8 mouse cellular contexts compared by ENCODE assay signal in genomic region chr7:28961927-28962670, GRCm38 (mm10). TPM values are rescaled to one million over a fixed set of nuclear protein-coding genes. Genes with fewer than 3 reads are reported as not detected.
A peak's percentile ranks its signal among the peaks of the same experiment; 100 is the strongest.
DNase-seq lines count a peak whose midpoint lies in the region; ATAC-seq lines count a peak whose summit lies in the region.

Gene Actn4, minus strand, starts transcription at chr7:28962340.

- peak within 1 kb of the TSS; percentile 88 for H3K4me2 ChIP-seq in heart, embryonic 14.5 days (ENCODE audit: low read length)
- peak within 1 kb of the TSS; percentile 92 for H3K4me2 ChIP-seq in liver, embryonic 13.5 days
- peak within 1 kb of the TSS; percentile 97 for H3K4me2 ChIP-seq in stomach, embryonic 16.5 days (ENCODE audit: low read depth, low read length)

- peak; percentile 86 for ATAC-seq in heart, embryonic 14.5 days (ENCODE audit: insufficient number of reproducible peaks, insufficient read depth, low FRiP score, low read depth)
- ATAC-seq in liver, embryonic 13.5 days (ENCODE audit: low read depth) = peak; percentile 89
- peak; percentile 92 for ATAC-seq in stomach, embryonic 16.5 days (ENCODE audit: insufficient read depth, low FRiP score)

- under 1% methylated on average over 75 of the region's 76 CpGs for WGBS in heart, embryonic 14.5 days
- under 1% methylated on average over 76 of the region's 76 CpGs for WGBS in liver, embryonic 13.5 days (ENCODE audit: insufficient replicate concordance)
- WGBS in stomach, embryonic 16.5 days = under 1% methylated on average over 76 of the region's 76 CpGs

- H3K9me3 ChIP-seq in heart, embryonic 14.5 days (ENCODE audit: control insufficient read depth, low read length) = no peaks in the 10 kb centered on the region
- H3K9me3 ChIP-seq in liver, embryonic 13.5 days (replicated peaks) = no peaks in the 10 kb centered on the region
- H3K9me3 ChIP-seq in stomach, embryonic 16.5 days (replicated peaks; ENCODE audit: control insufficient read depth, low read length) = no peaks in the 10 kb centered on the region

- H3K27ac ChIP-seq in brown adipose tissue, adult 24 weeks (replicated peaks; ENCODE audit: low read depth, low read length) = peak within 1 kb of the TSS; percentile 93
- H3K27ac ChIP-seq in heart, embryonic 14.5 days (replicated peaks in 1 of 2; ENCODE audit: control insufficient read depth in 1 of 2, insufficient read depth in 1 of 2, low read depth in 2 of 2, low read length in 2 of 2) = peak within 1 kb of the TSS; percentile 88 to 89
- H3K27ac ChIP-seq in liver, embryonic 13.5 days = peak within 1 kb of the TSS; percentile 92
- H3K27ac ChIP-seq in stomach, embryonic 16.5 days (ENCODE audit: low read length) = peak within 1 kb of the TSS; percentile 95

- H3K4me3 ChIP-seq in brown adipose tissue, adult 24 weeks (ENCODE audit: insufficient read depth, low read depth, low read length) = peak within 1 kb of the TSS; percentile 94
- H3K4me3 ChIP-seq in heart, embryonic 14.5 days (ENCODE audit: control insufficient read depth in 1 of 2, insufficient read depth in 1 of 2, low read depth in 1 of 2, low read length in 2 of 2) = peak within 1 kb of the TSS; percentile 96 to 100
- peak within 1 kb of the TSS; percentile 97 for H3K4me3 ChIP-seq in liver, embryonic 13.5 days (replicated peaks)
- H3K4me3 ChIP-seq in stomach, embryonic 16.5 days (replicated peaks; ENCODE audit: low read length) = peak within 1 kb of the TSS; percentile 100

- peaks cover 10% of the 10 kb centered on the region; the same call in 1 of the 2 replicates for H3K36me3 ChIP-seq in heart, embryonic 14.5 days (ENCODE audit: control insufficient read depth, insufficient read depth, low read length)
- no peaks in the 10 kb centered on the region for H3K36me3 ChIP-seq in liver, embryonic 13.5 days
- no peaks in the 10 kb centered on the region for H3K36me3 ChIP-seq in stomach, embryonic 16.5 days (ENCODE audit: control insufficient read depth, insufficient read depth, low read length)

- H3K4me1 ChIP-seq in brown adipose tissue, adult 24 weeks (ENCODE audit: control insufficient read depth, insufficient read depth, insufficient read length, low read length) = peaks cover 25% of the 10 kb centered on the region
- peaks cover 9 to 31% of the 10 kb centered on the region in 2 experiments for H3K4me1 ChIP-seq in heart, embryonic 14.5 days (ENCODE audit: control insufficient read depth in 2 of 2, insufficient read depth in 2 of 2, low read length in 2 of 2)
- H3K4me1 ChIP-seq in liver, embryonic 13.5 days (replicated peaks) = peaks cover 58% of the 10 kb centered on the region
- H3K4me1 ChIP-seq in stomach, embryonic 16.5 days (ENCODE audit: control insufficient read depth, insufficient read depth, low read length) = peaks cover 35% of the 10 kb centered on the region

- peak; percentile 100 for DNase-seq in CD4-positive, CD25-positive, alpha-beta regulatory T cell, adult 2 months (ENCODE audit: low read depth, low spot score)
- DNase-seq in fibroblast of lung, adult 2 months (ENCODE audit: low read depth) = peak; percentile 91
- peak; percentile 100 for DNase-seq in kidney, postnatal 14 days
- DNase-seq in liver, embryonic 13.5 days = peak; percentile 99
- peak; percentile 98 for DNase-seq in neural tube, embryonic 10.5 days (ENCODE audit: extremely low spot score, low spot score)

- no peaks in the 10 kb centered on the region for H3K27me3 ChIP-seq in heart, embryonic 14.5 days (ENCODE audit: control insufficient read depth, insufficient read depth, low read length)
- no peaks in the 10 kb centered on the region for H3K27me3 ChIP-seq in liver, embryonic 13.5 days
- H3K27me3 ChIP-seq in stomach, embryonic 16.5 days (ENCODE audit: control insufficient read depth, insufficient read depth, low read length) = no peaks in the 10 kb centered on the region

- peak within 1 kb of the TSS; percentile 99 for H3K9ac ChIP-seq in heart, embryonic 14.5 days (ENCODE audit: low read length)
- H3K9ac ChIP-seq in liver, embryonic 13.5 days = peak within 1 kb of the TSS; percentile 99
- H3K9ac ChIP-seq in stomach, embryonic 16.5 days (ENCODE audit: low read length) = peak within 1 kb of the TSS; percentile 100

RNA-seq across cellular contexts. Expression of gene Actn4, which starts in this region (rescaled TPM):
- 122 and 135 TPM in 2 replicates for polyA plus RNA-seq in brown adipose tissue, adult 24 weeks (2012; ENCODE audit: insufficient read depth, insufficient read length, missing spikeins)
- polyA plus RNA-seq in heart, embryonic 14.5 days (2014; fragmentation: Nextera tagmentation; extraction: Ambion mirVana) = 221 and 228 TPM in 2 replicates
- polyA plus RNA-seq in liver, embryonic 13.5 days (2015; fragmentation: Nextera tagmentation; extraction: Ambion mirVana) = 116 and 131 TPM in 2 replicates
- polyA plus RNA-seq in stomach, embryonic 16.5 days (2015; fragmentation: Nextera tagmentation; extraction: Ambion mirVana) = 413 and 449 TPM in 2 replicates

Comparison
In these comparisons a context has a peak if more than half of its experiments do, and no peak if none do; other contexts are left out.
1. Peak in every context shown above with its lines: DNase-seq, ATAC-seq, H3K4me3 ChIP-seq and H3K27ac ChIP-seq.